Mouse (Mus musculus) MEL (cell line): ENCODE measurements around the gene Gnl1.

Experiments
- CHD1 ChIP-seq: IDR thresholded peaks from 2 replicates; pipeline ENCODE4 v1.6.1; 2012; ENCODE audit warnings: low read depth, mild to moderate bottlenecking, inconsistent platforms, low read length, improper control_type of control experiment
- CTCF ChIP-seq, 3 experiments: IDR thresholded peaks in 2 of 3; conservative IDR thresholded peaks in 1 of 3; 2 replicates each; pipeline ENCODE4 v1.5.1; 2011 to 2012; ENCODE audit warnings: low read length in 3 of 3, low read depth in 2 of 3, mild to moderate bottlenecking in 2 of 3, improper control_type of control experiment in 1 of 3, inconsistent platforms in 1 of 3, mixed read lengths in 1 of 3, moderate library complexity in 1 of 3; ENCODE audit not compliant: control insufficient read depth in 1 of 3, insufficient read depth in 1 of 3, poor library complexity in 1 of 3, severe bottlenecking in 1 of 3
- E2F4 ChIP-seq: IDR thresholded peaks from 2 replicates; pipeline ENCODE4 v1.6.1; 2011; ENCODE audit warnings: low read depth, low read length, improper control_type of control experiment, borderline replicate concordance
- EP300 ChIP-seq, 2 experiments: IDR thresholded peaks; 2 replicates each; pipeline ENCODE4 v1.6.1; 2011; ENCODE audit warnings: improper control_type of control experiment in 2 of 2, low read length in 2 of 2, low read depth in 1 of 2, mild to moderate bottlenecking in 1 of 2
- ETS1 ChIP-seq: IDR thresholded peaks from 2 replicates; pipeline ENCODE4 v1.6.1; 2012; ENCODE audit warnings: low read depth, mild to moderate bottlenecking, inconsistent platforms, low read length, improper control_type of control experiment, moderate library complexity
- GATA1 ChIP-seq: IDR thresholded peaks from 2 replicates; pipeline ENCODE4 v1.6.1; 2011; ENCODE audit warnings: low read depth, low read length, improper control_type of control experiment
- HCFC1 ChIP-seq: IDR thresholded peaks from 2 replicates; pipeline ENCODE4 v1.6.1; 2012; ENCODE audit warnings: low read depth, mild to moderate bottlenecking, inconsistent platforms, low read length, improper control_type of control experiment, moderate library complexity
- MAFK ChIP-seq: IDR thresholded peaks from 2 replicates; pipeline ENCODE4 v1.6.1; 2011; ENCODE audit warnings: low read depth, mild to moderate bottlenecking, low read length, improper control_type of control experiment, borderline replicate concordance
- NRF1 ChIP-seq: IDR thresholded peaks from 2 replicates; pipeline ENCODE4 v1.6.1; 2014; ENCODE audit warnings: low read depth, mild to moderate bottlenecking, inconsistent platforms, low read length, improper control_type of control experiment, moderate library complexity; ENCODE audit not compliant: poor library complexity, insufficient read depth, severe bottlenecking
- POLR2A ChIP-seq, 2 experiments: IDR thresholded peaks; 2 replicates each; pipeline ENCODE4 v1.6.1; 2011 to 2012; ENCODE audit warnings: low read length in 2 of 2, mild to moderate bottlenecking in 2 of 2, control low read depth in 1 of 2, improper control_type of control experiment in 1 of 2, low read depth in 1 of 2, moderate library complexity in 1 of 2; ENCODE audit not compliant: control insufficient read depth in 1 of 2, insufficient read depth in 1 of 2, poor library complexity in 1 of 2
- POLR2AphosphoS5 ChIP-seq: IDR thresholded peaks from 2 replicates; pipeline ENCODE4 v1.6.1; 2012; ENCODE audit warnings: low read depth, borderline replicate concordance, mild to moderate bottlenecking, inconsistent platforms, low read length, moderate library complexity, mixed read lengths
- TAL1 ChIP-seq: IDR thresholded peaks from 2 replicates; pipeline ENCODE4 v1.6.1; 2012; ENCODE audit warnings: mild to moderate bottlenecking, inconsistent platforms, low read length, moderate library complexity, mixed read lengths
- ZNF384 ChIP-seq: IDR thresholded peaks from 2 replicates; pipeline ENCODE4 v1.6.1; 2012; ENCODE audit warnings: low read depth, mild to moderate bottlenecking, inconsistent platforms, low read length, improper control_type of control experiment

GRCm38 (mm10) chr17:35980363-35980754 lies 708 bp downstream of the Gnl1 start:
- TF ChIP-seq POLR2A (IDR thresholded peaks at IDR 0.05; ENCODE audit: control insufficient read depth in 1 of 2, insufficient read depth in 1 of 2, low read depth in 1 of 2, low read length in 2 of 2, poor library complexity in 1 of 2) (no peak), POLR2AphosphoS5 (no peak), CTCF (IDR thresholded peaks at IDR 0.05 in 2 of 3, conservative IDR thresholded peaks at IDR 0.05 in 1 of 3; ENCODE audit: control insufficient read depth in 1 of 3, insufficient read depth in 1 of 3, low read depth in 2 of 3, low read length in 3 of 3, poor library complexity in 1 of 3, severe bottlenecking in 1 of 3) (no peak), TAL1 (no peak), MAFK (no peak), EP300 (IDR thresholded peaks at IDR 0.05; ENCODE audit: low read depth in 1 of 2, low read length in 2 of 2) (no peak), NRF1 (no peak), HCFC1 (no peak), CHD1 (no peak), GATA1 (no peak), ETS1 (no peak), E2F4 (no peak), ZNF384 (no peak)
